Mouse (Mus musculus) kidney, adult 8-10 months (tissue): ENCODE measurements at regions not wholly inside any gene's neighbourhood (a gene's known extent, or its start where the extent isn't known, plus 50 kb on each side); places are given as distances from the start of the nearest gene placed in this dataset.

ENCODE experiments used
- DNase-seq, 2 experiments: peaks; one replicate each; pipeline ENCODE4 v3.0.0; 2022

GRCm38 (mm10) chr4:81005507-81006328 is 95.3 kb downstream of the Lurap1l start:
- DNase-seq = no peak

- no peak for DNase-seq
Measured at GRCm38 (mm10) chr4:81006546-81006945, 96.1 kb downstream of the Lurap1l start.

GRCm38 (mm10) chr4:81021850-81022249 is 111.4 kb downstream of the Lurap1l start:
- no peak for DNase-seq

GRCm38 (mm10) chr4:81023436-81023983 is 113.1 kb downstream of the Lurap1l start:
- DNase-seq = no peak

- peak; percentile 2 to 22 for DNase-seq
Measured at GRCm38 (mm10) chr4:81027558-81027957, 117.1 kb downstream of the Lurap1l start.

GRCm38 (mm10) chr4:81030671-81031070 is 120.2 kb downstream of the Lurap1l start:
- no peak for DNase-seq

GRCm38 (mm10) chr4:81037336-81037902 is 127.0 kb downstream of the Lurap1l start:
- no peak for DNase-seq

- no peak for DNase-seq
Measured at GRCm38 (mm10) chr4:81058227-81058626, 147.8 kb downstream of the Lurap1l start.

- DNase-seq = no peak
Measured at GRCm38 (mm10) chr4:81058809-81059208, 148.4 kb downstream of the Lurap1l start.

- DNase-seq = peak in 1 of 2 experiments; percentile 4
Measured at GRCm38 (mm10) chr4:81059356-81059755, 148.9 kb downstream of the Lurap1l start.

GRCm38 (mm10) chr4:81082290-81082947 is 172.0 kb downstream of the Lurap1l start:
- DNase-seq = no peak

GRCm38 (mm10) chr4:81085188-81085587 is 174.7 kb downstream of the Lurap1l start:
- no peak for DNase-seq

- DNase-seq = no peak
Measured at GRCm38 (mm10) chr4:81096581-81096980, 186.1 kb downstream of the Lurap1l start.

- DNase-seq = no peak
Measured at GRCm38 (mm10) chr4:81097597-81097996, 187.2 kb downstream of the Lurap1l start.

- no peak for DNase-seq
Measured at GRCm38 (mm10) chr4:81101049-81101448, 190.6 kb downstream of the Lurap1l start.

- DNase-seq = no peak
Measured at GRCm38 (mm10) chr4:81111307-81111706, 200.9 kb downstream of the Lurap1l start.

- DNase-seq = no peak
Measured at GRCm38 (mm10) chr4:81116411-81116810, 206.0 kb downstream of the Lurap1l start.

- no peak for DNase-seq
Measured at GRCm38 (mm10) chr4:81124155-81124554, 213.7 kb downstream of the Lurap1l start.

GRCm38 (mm10) chr4:81129874-81130273 is 219.4 kb downstream of the Lurap1l start:
- DNase-seq = no peak

GRCm38 (mm10) chr4:81173111-81173510 is 262.7 kb downstream of the Lurap1l start:
- DNase-seq = no peak

- DNase-seq = peak; percentile 3 to 7
Measured at GRCm38 (mm10) chr4:81177443-81178041, 265.1 kb downstream of the Mpdz start.

GRCm38 (mm10) chr4:81178047-81178781 is 264.4 kb downstream of the Mpdz start:
- DNase-seq = no peak
